Comparison of ENCODE assay signal across 8 mouse cellular contexts in genomic region chr14:21824938-21825337, GRCm38 (mm10). TPM values are rescaled to one million over a fixed set of nuclear protein-coding genes. Genes with fewer than 3 reads are reported as not detected.
DNase-seq lines count a peak whose midpoint lies in the region; ATAC-seq lines count a peak whose summit lies in the region.

TSS of gene Vdac2 (plus strand) at chr14:21825238.

- no peak for DNase-seq in kidney, adult 8-10 months
- no peak for DNase-seq in adrenal gland, postnatal 36 days
- DNase-seq in gastrocnemius, postnatal 25 days, result no peak
- no peak for DNase-seq in midbrain, embryonic 10.5 days (ENCODE audit: low spot score)
- DNase-seq in adipocyte (ENCODE audit: low spot score), result no peak

- no peaks in the 10 kb centered on the region for H3K27me3 ChIP-seq in kidney, embryonic 15.5 days
- H3K27me3 ChIP-seq in intestine, embryonic 16.5 days (replicated peaks; ENCODE audit: control insufficient read depth, insufficient read depth, low read length), result no peaks in the 10 kb centered on the region
- no peaks in the 10 kb centered on the region for H3K27me3 ChIP-seq in midbrain, embryonic 10.5 days (ENCODE audit: low read depth, poor library complexity, severe bottlenecking)

- H3K36me3 ChIP-seq in kidney, embryonic 15.5 days, result no peaks in the 10 kb centered on the region
- no peaks in the 10 kb centered on the region for H3K36me3 ChIP-seq in intestine, embryonic 16.5 days (ENCODE audit: control insufficient read depth, insufficient read depth, low read length)
- H3K36me3 ChIP-seq in midbrain, embryonic 10.5 days, result no peaks in the 10 kb centered on the region

- no peak for ATAC-seq in kidney, embryonic 15.5 days (replicated peaks; ENCODE audit: low FRiP score)
- ATAC-seq in intestine, embryonic 16.5 days, result no peak
- ATAC-seq in cerebellum, adult (ENCODE audit: insufficient number of reproducible peaks, low FRiP score, low TSS enrichment), result no peak

- H3K9me3 ChIP-seq in kidney, embryonic 15.5 days (replicated peaks), result no peaks in the 10 kb centered on the region
- no peaks in the 10 kb centered on the region for H3K9me3 ChIP-seq in intestine, embryonic 16.5 days (ENCODE audit: control insufficient read depth, low read length)
- no peaks in the 10 kb centered on the region for H3K9me3 ChIP-seq in midbrain, embryonic 10.5 days (replicated peaks)

- H3K9ac ChIP-seq in kidney, embryonic 15.5 days, result no peak within 1 kb of the TSS
- no peak within 1 kb of the TSS for H3K9ac ChIP-seq in intestine, embryonic 16.5 days (ENCODE audit: low read depth, low read length)

- no peak within 1 kb of the TSS for H3K4me3 ChIP-seq in kidney, embryonic 15.5 days (replicated peaks)
- no peak within 1 kb of the TSS for H3K4me3 ChIP-seq in intestine, embryonic 16.5 days (ENCODE audit: low read length)
- H3K4me3 ChIP-seq in midbrain, embryonic 10.5 days, result no peak within 1 kb of the TSS

- H3K4me2 ChIP-seq in kidney, embryonic 15.5 days, result no peak within 1 kb of the TSS
- H3K4me2 ChIP-seq in intestine, embryonic 16.5 days (ENCODE audit: low read depth, low read length), result no peak within 1 kb of the TSS

- H3K4me1 ChIP-seq in kidney, embryonic 15.5 days, result peaks cover 43% of the 10 kb centered on the region
- H3K4me1 ChIP-seq in intestine, embryonic 16.5 days (ENCODE audit: control insufficient read depth, insufficient read depth, low read length), result peaks cover 35% of the 10 kb centered on the region
- peaks cover 5% of the 10 kb centered on the region; the same call in 1 of the 2 replicates for H3K4me1 ChIP-seq in midbrain, embryonic 10.5 days

- H3K27ac ChIP-seq in kidney, embryonic 15.5 days, result peak within 1 kb of the TSS; percentile 85; the same call in 1 of the 2 replicates
- peak within 1 kb of the TSS; percentile 76 for H3K27ac ChIP-seq in intestine, embryonic 16.5 days (ENCODE audit: low read length)
- no peak within 1 kb of the TSS for H3K27ac ChIP-seq in midbrain, embryonic 10.5 days (replicated peaks)

- WGBS in kidney, embryonic 15.5 days, result 85% methylated on average over 2 of the region's 2 CpGs
- WGBS in intestine, embryonic 16.5 days, result 83% methylated on average over 2 of the region's 2 CpGs
- WGBS in midbrain, embryonic 10.5 days, result 88% methylated on average over 2 of the region's 2 CpGs

RNA-seq across cellular contexts. Expression of gene Vdac2, which starts in this region (rescaled TPM):
- 318 and 328 TPM in 2 replicates for polyA plus RNA-seq in kidney, embryonic 15.5 days (2015; fragmentation: Nextera tagmentation; extraction: Ambion mirVana)
- 100 to 1,000 TPM; 206 to 231 TPM for total RNA-seq in adrenal gland, postnatal 36 days (2021)
- total RNA-seq in gastrocnemius, postnatal 25 days (2021), result 100 to 1,000 TPM; 279 to 296 TPM
- 410 and 422 TPM in 2 replicates for polyA plus RNA-seq in intestine, embryonic 16.5 days (2015; fragmentation: Nextera tagmentation; extraction: Ambion mirVana)
- polyA plus RNA-seq in midbrain, embryonic 10.5 days (2016; fragmentation: Nextera tagmentation; extraction: Ambion mirVana), result 287 and 301 TPM in 2 replicates
